In the genomic region with DNA sequence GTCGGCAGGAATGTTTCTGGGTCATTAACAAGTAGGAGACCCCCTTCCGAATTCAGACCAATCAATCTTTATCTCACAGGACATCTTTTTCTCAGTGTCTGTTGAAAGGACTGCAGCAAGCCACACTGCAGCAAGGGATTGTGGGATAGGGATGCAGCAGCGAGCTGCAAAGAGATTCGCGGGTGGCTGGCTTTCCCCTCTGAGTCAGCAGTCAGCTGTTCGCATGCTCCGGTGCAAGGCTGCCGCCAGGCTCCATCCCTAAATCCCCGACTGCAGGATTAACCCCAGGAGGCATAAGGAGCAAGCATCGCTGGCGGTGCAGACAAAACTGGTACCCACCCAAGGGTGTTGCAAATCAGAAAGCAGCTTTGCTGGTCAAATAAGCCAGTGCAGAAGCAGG, we compare ENCODE assay signal across 8 mouse cellular contexts. TPM values are rescaled to one million over a fixed set of nuclear protein-coding genes. Genes with fewer than 3 reads are reported as not detected.
DNase-seq lines count a peak whose midpoint lies in the region; ATAC-seq and TF ChIP-seq lines count a peak whose summit lies in the region.

No protein-coding gene starts in this region.

- no peak for TF ChIP-seq POLR2A in bone marrow macrophage, adult 2 months (IDR thresholded peaks at IDR 0.05; ENCODE audit: borderline replicate concordance, low read depth, low read length)

- peak; percentile 56 for DNase-seq in CD4-positive, CD25-positive, alpha-beta regulatory T cell, adult 2 months (ENCODE audit: low read depth, low spot score)
- DNase-seq in forebrain, embryonic 11.5 days (ENCODE audit: low spot score), result peak; percentile 81
- peak; percentile 42 to 72 for DNase-seq in kidney, postnatal 36 days
- DNase-seq in yolk sac, embryonic 10.5 days (ENCODE audit: low spot score), result peak; percentile 40

- H3K9ac ChIP-seq in forebrain, embryonic 11.5 days (ENCODE audit: low read length), result peak overlapping the region; percentile 65
- peak overlapping the region; percentile 58 for H3K9ac ChIP-seq in heart, embryonic 16.5 days (ENCODE audit: low read length)
- no peak overlapping the region for H3K9ac ChIP-seq in liver, embryonic 15.5 days
- H3K9ac ChIP-seq in neural tube, embryonic 13.5 days, result peak overlapping the region; percentile 80

- H3K27ac ChIP-seq in bone marrow macrophage, adult 2 months (ENCODE audit: insufficient read depth, low read depth, low read length), result no peak overlapping the region
- H3K27ac ChIP-seq in forebrain, embryonic 11.5 days (ENCODE audit: low read depth, low read length), result peak overlapping the region; percentile 65; the same call in 1 of the 2 replicates
- H3K27ac ChIP-seq in heart, embryonic 16.5 days (ENCODE audit: low read length), result no peak overlapping the region
- no peak overlapping the region for H3K27ac ChIP-seq in liver, embryonic 15.5 days (replicated peaks)
- H3K27ac ChIP-seq in neural tube, embryonic 13.5 days (replicated peaks), result peak overlapping the region; percentile 92

- ATAC-seq in forebrain, embryonic 11.5 days (replicated peaks; ENCODE audit: low FRiP score), result peak; percentile 67
- ATAC-seq in heart, embryonic 16.5 days (replicated peaks; ENCODE audit: extremely low read depth, insufficient read depth, low FRiP score), result 0 out of 2 replicates have a peak, but pooled peaks have one; percentile 55
- ATAC-seq in liver, embryonic 15.5 days (ENCODE audit: insufficient read depth), result no peak
- ATAC-seq in neural tube, embryonic 13.5 days (ENCODE audit: low read depth), result peak; percentile 83

- peak overlapping the region; percentile 59 for H3K4me3 ChIP-seq in bone marrow macrophage, adult 2 months (ENCODE audit: insufficient read depth, low read length)
- peak overlapping the region; percentile 49 for H3K4me3 ChIP-seq in forebrain, embryonic 11.5 days (ENCODE audit: low read depth, low read length)
- H3K4me3 ChIP-seq in heart, embryonic 16.5 days (ENCODE audit: low read length), result peak overlapping the region; percentile 55
- peak overlapping the region; percentile 5; the same call in 1 of the 2 replicates for H3K4me3 ChIP-seq in liver, embryonic 15.5 days (replicated peaks)
- H3K4me3 ChIP-seq in neural tube, embryonic 13.5 days, result peak overlapping the region; percentile 61

- no peaks in the 10 kb centered on the region for H3K27me3 ChIP-seq in forebrain, embryonic 11.5 days (ENCODE audit: control insufficient read depth, insufficient read depth, low read length)
- H3K27me3 ChIP-seq in heart, embryonic 16.5 days (ENCODE audit: control insufficient read depth, insufficient read depth, low read length), result no peaks in the 10 kb centered on the region
- H3K27me3 ChIP-seq in liver, embryonic 15.5 days, result peaks cover 54% of the 10 kb centered on the region
- no peaks in the 10 kb centered on the region for H3K27me3 ChIP-seq in neural tube, embryonic 13.5 days

- no peaks in the 10 kb centered on the region for H3K9me3 ChIP-seq in forebrain, embryonic 11.5 days (ENCODE audit: control insufficient read depth, low read length)
- H3K9me3 ChIP-seq in heart, embryonic 16.5 days (replicated peaks; ENCODE audit: control insufficient read depth, low read length), result no peaks in the 10 kb centered on the region
- H3K9me3 ChIP-seq in liver, embryonic 15.5 days (replicated peaks), result no peaks in the 10 kb centered on the region
- H3K9me3 ChIP-seq in neural tube, embryonic 13.5 days, result no peaks in the 10 kb centered on the region

- peaks cover 5% of the 10 kb centered on the region for H3K4me1 ChIP-seq in bone marrow macrophage, adult 2 months (ENCODE audit: control insufficient read depth, insufficient read depth, low read length)
- peaks cover 11% of the 10 kb centered on the region for H3K4me1 ChIP-seq in forebrain, embryonic 11.5 days (replicated peaks; ENCODE audit: control insufficient read depth, insufficient read depth, low read length)
- H3K4me1 ChIP-seq in heart, embryonic 16.5 days (ENCODE audit: control insufficient read depth, insufficient read depth, low read length), result 0 out of 2 replicates have a peak, but pooled peaks cover 3% of the 10 kb centered on the region
- peaks cover 3% of the 10 kb centered on the region; the same call in 1 of the 2 replicates for H3K4me1 ChIP-seq in liver, embryonic 15.5 days (replicated peaks)
- H3K4me1 ChIP-seq in neural tube, embryonic 13.5 days (replicated peaks), result peaks cover 62% of the 10 kb centered on the region

- TF ChIP-seq CTCF in bone marrow macrophage, adult 2 months (IDR thresholded peaks at IDR 0.05; ENCODE audit: low read depth, low read length), result no peak

- peak overlapping the region; percentile 77 for H3K4me2 ChIP-seq in forebrain, embryonic 11.5 days (ENCODE audit: low read depth, low read length, severe bottlenecking)
- H3K4me2 ChIP-seq in heart, embryonic 16.5 days (ENCODE audit: low read depth, low read length), result peak overlapping the region; percentile 93
- H3K4me2 ChIP-seq in liver, embryonic 15.5 days, result peak overlapping the region; percentile 41
- H3K4me2 ChIP-seq in neural tube, embryonic 13.5 days, result peak overlapping the region; percentile 69

- H3K36me3 ChIP-seq in forebrain, embryonic 11.5 days (ENCODE audit: control insufficient read depth, insufficient read depth, low read length), result no peaks in the 10 kb centered on the region
- H3K36me3 ChIP-seq in heart, embryonic 16.5 days (ENCODE audit: control insufficient read depth, insufficient read depth), result no peaks in the 10 kb centered on the region
- no peaks in the 10 kb centered on the region for H3K36me3 ChIP-seq in liver, embryonic 15.5 days (replicated peaks)
- H3K36me3 ChIP-seq in neural tube, embryonic 13.5 days, result no peaks in the 10 kb centered on the region

- under 1% methylated on average over 11 of the region's 11 CpGs for WGBS in forebrain, embryonic 11.5 days
- WGBS in heart, embryonic 16.5 days, result 1% methylated on average over 11 of the region's 11 CpGs
- 2% methylated on average over 11 of the region's 11 CpGs for WGBS in liver, embryonic 15.5 days (ENCODE audit: insufficient replicate concordance)
- under 1% methylated on average over 11 of the region's 11 CpGs for WGBS in neural tube, embryonic 13.5 days

RNA-seq across cellular contexts. Expression of gene Gm6525, which starts 46.8 kb away (rescaled TPM):
- 0.87 TPM in 1 of 2 replicates, not detected in the other for polyA plus RNA-seq in bone marrow macrophage, adult 2 months (2012; ENCODE audit: insufficient read depth, insufficient read length, missing spikeins)
- polyA plus RNA-seq in forebrain, embryonic 11.5 days (2014; fragmentation: Nextera tagmentation; extraction: Ambion mirVana), result 0.43 and 1.1 TPM in 2 replicates
- 0.24 and 0.32 TPM in 2 replicates for polyA plus RNA-seq in heart, embryonic 16.5 days (2015; fragmentation: Nextera tagmentation; extraction: Ambion mirVana)
- 0.22 and 0.28 TPM in 2 replicates for polyA plus RNA-seq in liver, embryonic 15.5 days (2015; fragmentation: Nextera tagmentation; extraction: Ambion mirVana)
- 2.0 and 3.5 TPM in 2 replicates for polyA plus RNA-seq in neural tube, embryonic 13.5 days (2015; fragmentation: Nextera tagmentation; extraction: Ambion mirVana)

Comparison
In these comparisons a context has a peak if more than half of its experiments do, and no peak if none do; other contexts are left out.
1. H3K27ac ChIP-seq: peak in forebrain, embryonic 11.5 days (single experiment) and neural tube, embryonic 13.5 days (single experiment); none in bone marrow macrophage, adult 2 months (single experiment), heart, embryonic 16.5 days (single experiment) and liver, embryonic 15.5 days (single experiment).
2. H3K4me3 ChIP-seq: peak in every context shown above with its lines; median percentile 61 in neural tube, embryonic 13.5 days; 59 in bone marrow macrophage, adult 2 months; 55 in heart, embryonic 16.5 days; 49 in forebrain, embryonic 11.5 days; 5 in liver, embryonic 15.5 days.
3. H3K4me2 ChIP-seq: peak in every context shown above with its lines; median percentile 93 in heart, embryonic 16.5 days; 77 in forebrain, embryonic 11.5 days; 69 in neural tube, embryonic 13.5 days; 41 in liver, embryonic 15.5 days.
4. Peak in every context shown above with its lines, with median percentiles within 50 percentile points of each other: DNase-seq.